Mouse (Mus musculus): Measurements from ENCODE around the gene Adarb1. TPM values are rescaled to one million over a fixed set of nuclear protein-coding genes. Genes with fewer than 3 reads are reported as not detected.

Adarb1 gene
- polyA plus RNA-seq, 1 experiment from 2014 or later = 34.1 TPM

GRCm38 (mm10) chr10:77360486-77360885 lies 57.6 kb downstream of the Adarb1 start:
- H3K4me2 ChIP-seq (ENCODE audit: low read depth, low read length) = no peak overlapping the region
- no peaks in the 10 kb centered on the region for H3K9me3 ChIP-seq (ENCODE audit: control insufficient read depth, low read length)
- no peak overlapping the region for H3K9ac ChIP-seq (ENCODE audit: low read length)
- no peak overlapping the region for H3K4me3 ChIP-seq (ENCODE audit: low read length)
- H3K36me3 ChIP-seq (ENCODE audit: control insufficient read depth, insufficient read depth, low read length) = no peaks in the 10 kb centered on the region
- 50% methylated on average over 2 of the region's 2 CpGs for WGBS
- 0 out of 2 replicates have a peak overlapping the region, but pooled peaks have one; percentile 15 for H3K27ac ChIP-seq (ENCODE audit: low read length)
- no peaks in the 10 kb centered on the region for H3K27me3 ChIP-seq (ENCODE audit: control insufficient read depth, insufficient read depth, low read depth, low read length)
- H3K4me1 ChIP-seq (replicated peaks; ENCODE audit: control insufficient read depth, insufficient read depth, low read length) = peaks cover 2% of the 10 kb centered on the region; the same call in 1 of the 2 replicates
- peak; percentile 82; the same call in 1 of the 2 replicates for ATAC-seq (ENCODE audit: low read depth)

GRCm38 (mm10) chr10:77357957-77358356 lies 60.1 kb downstream of the Adarb1 start:
- Histone ChIP-seq H3K4me1 (replicated peaks; ENCODE audit: control insufficient read depth, insufficient read depth, low read length) (peaks cover 2% of the 10 kb centered on the region; the same call in 1 of the 2 replicates), H3K9ac (ENCODE audit: low read length) (no peak overlapping the region), H3K36me3 (ENCODE audit: control insufficient read depth, insufficient read depth, low read length) (no peaks in the 10 kb centered on the region), H3K27ac (ENCODE audit: low read length) (no peak overlapping the region), H3K9me3 (ENCODE audit: control insufficient read depth, low read length) (no peaks in the 10 kb centered on the region), H3K4me3 (ENCODE audit: low read length) (no peak overlapping the region), H3K4me2 (ENCODE audit: low read depth, low read length) (no peak overlapping the region), H3K27me3 (ENCODE audit: control insufficient read depth, insufficient read depth, low read depth, low read length) (no peaks in the 10 kb centered on the region)
- WGBS = 77% methylated on average over 6 of the region's 6 CpGs
- ATAC-seq (ENCODE audit: low read depth) = no peak

- Histone ChIP-seq H3K27me3 (ENCODE audit: control insufficient read depth, insufficient read depth, low read depth, low read length) (no peaks in the 10 kb centered on the region), H3K27ac (ENCODE audit: low read length) (no peak overlapping the region), H3K9me3 (ENCODE audit: control insufficient read depth, low read length) (no peaks in the 10 kb centered on the region), H3K36me3 (ENCODE audit: control insufficient read depth, insufficient read depth, low read length) (peaks cover 4% of the 10 kb centered on the region; the same call in 1 of the 2 replicates), H3K4me2 (ENCODE audit: low read depth, low read length) (no peak overlapping the region), H3K4me1 (replicated peaks; ENCODE audit: control insufficient read depth, insufficient read depth, low read length) (no peaks in the 10 kb centered on the region), H3K4me3 (ENCODE audit: low read length) (no peak overlapping the region), H3K9ac (ENCODE audit: low read length) (no peak overlapping the region)
- WGBS = 80% methylated on average over 6 of the region's 6 CpGs
- ATAC-seq (ENCODE audit: low read depth) = peak; percentile 65; the same call in 1 of the 2 replicates
Measured at GRCm38 (mm10) chr10:77353031-77353745, 64.9 kb downstream of the Adarb1 start.

GRCm38 (mm10) chr10:77342842-77343241 lies 75.2 kb downstream of the Adarb1 start:
- Histone ChIP-seq H3K4me2 (ENCODE audit: low read depth, low read length) (no peak overlapping the region), H3K4me3 (ENCODE audit: low read length) (no peak overlapping the region), H3K27me3 (ENCODE audit: control insufficient read depth, insufficient read depth, low read depth, low read length) (no peaks in the 10 kb centered on the region), H3K36me3 (ENCODE audit: control insufficient read depth, insufficient read depth, low read length) (no peaks in the 10 kb centered on the region), H3K9ac (ENCODE audit: low read length) (no peak overlapping the region), H3K4me1 (replicated peaks; ENCODE audit: control insufficient read depth, insufficient read depth, low read length) (peaks cover 5% of the 10 kb centered on the region; the same call in 1 of the 2 replicates), H3K9me3 (ENCODE audit: control insufficient read depth, low read length) (no peaks in the 10 kb centered on the region), H3K27ac (ENCODE audit: low read length) (no peak overlapping the region)
- no peak for ATAC-seq (ENCODE audit: low read depth)
- WGBS = 68% methylated on average over 3 of the region's 3 CpGs

GRCm38 (mm10) chr10:77341711-77342110 lies 76.4 kb downstream of the Adarb1 start:
- H3K4me1 ChIP-seq (replicated peaks; ENCODE audit: control insufficient read depth, insufficient read depth, low read length) = peaks cover 5% of the 10 kb centered on the region; the same call in 1 of the 2 replicates
- no peak for ATAC-seq (ENCODE audit: low read depth)
- no peaks in the 10 kb centered on the region for H3K27me3 ChIP-seq (ENCODE audit: control insufficient read depth, insufficient read depth, low read depth, low read length)
- H3K9ac ChIP-seq (ENCODE audit: low read length) = no peak overlapping the region
- H3K36me3 ChIP-seq (ENCODE audit: control insufficient read depth, insufficient read depth, low read length) = no peaks in the 10 kb centered on the region
- no peak overlapping the region for H3K4me3 ChIP-seq (ENCODE audit: low read length)
- H3K9me3 ChIP-seq (ENCODE audit: control insufficient read depth, low read length) = no peaks in the 10 kb centered on the region
- H3K4me2 ChIP-seq (ENCODE audit: low read depth, low read length) = no peak overlapping the region
- no peak overlapping the region for H3K27ac ChIP-seq (ENCODE audit: low read length)

- Histone ChIP-seq H3K36me3 (ENCODE audit: control insufficient read depth, insufficient read depth, low read length) (no peaks in the 10 kb centered on the region), H3K27me3 (ENCODE audit: control insufficient read depth, insufficient read depth, low read depth, low read length) (no peaks in the 10 kb centered on the region), H3K4me3 (ENCODE audit: low read length) (no peak overlapping the region), H3K9me3 (ENCODE audit: control insufficient read depth, low read length) (no peaks in the 10 kb centered on the region), H3K4me1 (replicated peaks; ENCODE audit: control insufficient read depth, insufficient read depth, low read length) (peaks cover 5% of the 10 kb centered on the region; the same call in 1 of the 2 replicates), H3K4me2 (ENCODE audit: low read depth, low read length) (no peak overlapping the region), H3K27ac (ENCODE audit: low read length) (no peak overlapping the region), H3K9ac (ENCODE audit: low read length) (no peak overlapping the region)
- 70% methylated on average over 4 of the region's 4 CpGs for WGBS
- ATAC-seq (ENCODE audit: low read depth) = no peak
Measured at GRCm38 (mm10) chr10:77341059-77341458, 77.0 kb downstream of the Adarb1 start.

- no peaks in the 10 kb centered on the region for H3K27me3 ChIP-seq (ENCODE audit: control insufficient read depth, insufficient read depth, low read depth, low read length)
- ATAC-seq (ENCODE audit: low read depth) = peak; percentile 28; the same call in 1 of the 2 replicates
- 0 out of 2 replicates have a peak overlapping the region, but pooled peaks have one; percentile 0 for H3K9ac ChIP-seq (ENCODE audit: low read length)
- 17% methylated on average over 18 of the region's 18 CpGs for WGBS
- peaks cover 5% of the 10 kb centered on the region; the same call in 1 of the 2 replicates for H3K4me1 ChIP-seq (replicated peaks; ENCODE audit: control insufficient read depth, insufficient read depth, low read length)
- H3K4me2 ChIP-seq (ENCODE audit: low read depth, low read length) = peak overlapping the region; percentile 61
- H3K4me3 ChIP-seq (ENCODE audit: low read length) = peak overlapping the region; percentile 33
- H3K9me3 ChIP-seq (ENCODE audit: control insufficient read depth, low read length) = no peaks in the 10 kb centered on the region
- H3K27ac ChIP-seq (ENCODE audit: low read length) = no peak overlapping the region
- no peaks in the 10 kb centered on the region for H3K36me3 ChIP-seq (ENCODE audit: control insufficient read depth, insufficient read depth, low read length)
Measured at GRCm38 (mm10) chr10:77339871-77340341, 78.2 kb downstream of the Adarb1 start.

- no peak overlapping the region for H3K4me2 ChIP-seq (ENCODE audit: low read depth, low read length)
- H3K9ac ChIP-seq (ENCODE audit: low read length) = no peak overlapping the region
- H3K36me3 ChIP-seq (ENCODE audit: control insufficient read depth, insufficient read depth, low read length) = no peaks in the 10 kb centered on the region
- H3K4me1 ChIP-seq (replicated peaks; ENCODE audit: control insufficient read depth, insufficient read depth, low read length) = no peaks in the 10 kb centered on the region
- H3K4me3 ChIP-seq (ENCODE audit: low read length) = no peak overlapping the region
- 46% methylated on average over 9 of the region's 9 CpGs for WGBS
- no peak overlapping the region for H3K27ac ChIP-seq (ENCODE audit: low read length)
- no peaks in the 10 kb centered on the region for H3K27me3 ChIP-seq (ENCODE audit: control insufficient read depth, insufficient read depth, low read depth, low read length)
- H3K9me3 ChIP-seq (ENCODE audit: control insufficient read depth, low read length) = no peaks in the 10 kb centered on the region
- peak; percentile 50; the same call in 1 of the 2 replicates for ATAC-seq (ENCODE audit: low read depth)
Measured at GRCm38 (mm10) chr10:77333518-77333917, 84.6 kb downstream of the Adarb1 start.

GRCm38 (mm10) chr10:77329446-77330094 lies 88.5 kb downstream of the Adarb1 start:
- Histone ChIP-seq H3K27ac (ENCODE audit: low read length) (no peak overlapping the region), H3K4me2 (ENCODE audit: low read depth, low read length) (no peak overlapping the region), H3K9me3 (ENCODE audit: control insufficient read depth, low read length) (no peaks in the 10 kb centered on the region), H3K27me3 (ENCODE audit: control insufficient read depth, insufficient read depth, low read depth, low read length) (no peaks in the 10 kb centered on the region), H3K9ac (ENCODE audit: low read length) (no peak overlapping the region), H3K36me3 (ENCODE audit: control insufficient read depth, insufficient read depth, low read length) (no peaks in the 10 kb centered on the region), H3K4me3 (ENCODE audit: low read length) (no peak overlapping the region), H3K4me1 (replicated peaks; ENCODE audit: control insufficient read depth, insufficient read depth, low read length) (no peaks in the 10 kb centered on the region)
- no peak for ATAC-seq (ENCODE audit: low read depth)
- 67% methylated on average over 11 of the region's 11 CpGs for WGBS

All from lung, embryonic 16.5 days (tissue).